Mouse (Mus musculus): ENCODE measurements around the gene Ralb. TPM values are rescaled to one million over a fixed set of nuclear protein-coding genes. Genes with fewer than 3 reads are reported as not detected.

Gene Ralb
- polyA plus RNA-seq, 1 experiment from 2014 or later: 84.1 TPM

DNA sequence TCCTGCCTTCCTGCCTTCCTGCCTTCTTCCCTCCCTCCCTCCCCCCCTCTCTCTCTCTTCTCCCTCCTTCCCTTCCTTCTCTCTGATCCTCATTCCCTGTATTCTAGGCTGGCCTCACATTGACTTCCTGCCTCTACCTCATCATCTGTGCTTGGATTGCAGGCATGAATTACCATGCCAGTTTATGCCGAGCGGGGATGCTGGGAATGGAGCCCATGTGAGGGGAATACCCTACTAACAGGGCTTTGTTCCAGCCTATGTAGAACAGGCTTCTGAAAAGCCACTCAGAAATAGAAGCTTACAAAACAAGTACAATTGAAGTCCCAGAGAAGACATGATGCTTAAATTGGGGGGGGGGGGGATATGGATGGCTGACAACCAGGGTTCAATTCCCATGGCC lies 44.5 kb downstream of the Ralb start:
- 88% methylated on average over 2 of the region's 2 CpGs for WGBS
- no peak for ATAC-seq (ENCODE audit: insufficient read depth, low FRiP score, low TSS enrichment)
- Histone ChIP-seq H3K27me3 (ENCODE audit: control insufficient read depth, insufficient read depth, low read length) (no peaks in the 10 kb centered on the region), H3K36me3 (ENCODE audit: control insufficient read depth, insufficient read depth, low read length) (no peaks in the 10 kb centered on the region), H3K4me2 (ENCODE audit: low read depth) (no peak overlapping the region), H3K9me3 (ENCODE audit: control insufficient read depth, low read length) (no peaks in the 10 kb centered on the region), H3K4me3 (ENCODE audit: low read depth, low read length) (no peak overlapping the region), H3K9ac (ENCODE audit: low read length) (no peak overlapping the region), H3K27ac (ENCODE audit: low read depth, low read length) (no peak overlapping the region), H3K4me1 (ENCODE audit: control insufficient read depth, insufficient read depth, low read length) (no peaks in the 10 kb centered on the region)
- DNase-seq (ENCODE audit: low spot score): no peak

DNA sequence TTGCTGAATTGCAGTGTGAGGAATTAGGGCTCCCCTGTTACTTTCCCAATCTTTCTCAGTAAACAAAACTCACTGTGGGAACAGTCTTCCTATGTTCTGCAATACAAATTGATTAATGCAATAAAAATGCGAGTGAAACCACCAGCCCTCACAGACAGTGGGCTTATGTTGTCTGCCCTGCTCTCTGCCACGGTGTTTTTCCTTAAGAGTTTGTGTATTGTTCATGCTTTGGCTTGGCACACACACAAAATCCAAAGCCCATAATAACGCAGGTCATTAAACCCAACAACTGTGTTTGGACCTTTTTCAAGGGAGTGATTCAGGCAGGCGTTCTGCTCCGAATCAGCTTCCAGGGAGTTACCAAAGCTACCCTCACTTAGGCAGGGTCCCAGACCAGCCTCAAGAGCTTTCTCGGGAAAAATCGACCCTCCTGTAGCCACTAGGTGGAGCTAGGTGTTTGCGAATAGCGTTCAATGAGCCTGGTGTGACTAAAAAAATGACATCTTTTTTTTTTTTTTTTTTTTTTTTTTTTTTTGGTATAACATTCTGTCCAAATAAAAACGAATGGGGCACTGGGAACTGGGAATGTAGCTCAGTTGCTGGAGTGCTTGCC lies 46.5 kb downstream of the Ralb start:
- Histone ChIP-seq H3K9me3 (ENCODE audit: control insufficient read depth, low read length) (no peaks in the 10 kb centered on the region), H3K36me3 (ENCODE audit: control insufficient read depth, insufficient read depth, low read length) (no peaks in the 10 kb centered on the region), H3K4me1 (ENCODE audit: control insufficient read depth, insufficient read depth, low read length) (no peaks in the 10 kb centered on the region), H3K4me3 (ENCODE audit: low read depth, low read length) (no peak overlapping the region), H3K27ac (ENCODE audit: low read depth, low read length) (no peak overlapping the region), H3K27me3 (ENCODE audit: control insufficient read depth, insufficient read depth, low read length) (no peaks in the 10 kb centered on the region), H3K9ac (ENCODE audit: low read length) (no peak overlapping the region), H3K4me2 (ENCODE audit: low read depth) (no peak overlapping the region)
- ATAC-seq (ENCODE audit: insufficient read depth, low FRiP score, low TSS enrichment): no peak
- DNase-seq (ENCODE audit: low spot score): peak; percentile 67
- WGBS: 18% methylated on average over 10 of the region's 10 CpGs

DNA sequence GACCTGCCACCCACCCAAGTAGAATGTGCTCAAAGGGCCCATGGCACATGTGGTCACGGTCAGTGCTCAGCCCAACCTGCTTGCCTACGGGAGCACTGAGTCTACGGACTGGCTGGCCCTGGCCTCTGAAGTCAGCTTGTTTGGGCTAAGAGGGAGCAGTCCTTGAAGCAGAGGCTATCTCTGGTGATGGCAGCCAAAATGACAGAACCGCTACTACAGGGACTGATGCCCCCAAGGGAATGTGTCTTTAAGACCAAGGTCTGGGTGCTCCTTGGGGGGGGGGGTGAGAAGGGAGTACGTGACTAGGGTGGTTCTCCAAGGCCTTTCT lies 47.1 kb downstream of the Ralb start:
- no peak overlapping the region for H3K27ac ChIP-seq (ENCODE audit: low read depth, low read length)
- H3K9ac ChIP-seq (ENCODE audit: low read length): no peak overlapping the region
- no peak for ATAC-seq (ENCODE audit: insufficient read depth, low FRiP score, low TSS enrichment)
- DNase-seq (ENCODE audit: low spot score): no peak
- H3K4me3 ChIP-seq (ENCODE audit: low read depth, low read length): no peak overlapping the region
- no peaks in the 10 kb centered on the region for H3K27me3 ChIP-seq (ENCODE audit: control insufficient read depth, insufficient read depth, low read length)
- no peaks in the 10 kb centered on the region for H3K36me3 ChIP-seq (ENCODE audit: control insufficient read depth, insufficient read depth, low read length)
- H3K9me3 ChIP-seq (ENCODE audit: control insufficient read depth, low read length): no peaks in the 10 kb centered on the region
- WGBS: 46% methylated on average over 5 of the region's 5 CpGs
- no peaks in the 10 kb centered on the region for H3K4me1 ChIP-seq (ENCODE audit: control insufficient read depth, insufficient read depth, low read length)
- no peak overlapping the region for H3K4me2 ChIP-seq (ENCODE audit: low read depth)

DNA sequence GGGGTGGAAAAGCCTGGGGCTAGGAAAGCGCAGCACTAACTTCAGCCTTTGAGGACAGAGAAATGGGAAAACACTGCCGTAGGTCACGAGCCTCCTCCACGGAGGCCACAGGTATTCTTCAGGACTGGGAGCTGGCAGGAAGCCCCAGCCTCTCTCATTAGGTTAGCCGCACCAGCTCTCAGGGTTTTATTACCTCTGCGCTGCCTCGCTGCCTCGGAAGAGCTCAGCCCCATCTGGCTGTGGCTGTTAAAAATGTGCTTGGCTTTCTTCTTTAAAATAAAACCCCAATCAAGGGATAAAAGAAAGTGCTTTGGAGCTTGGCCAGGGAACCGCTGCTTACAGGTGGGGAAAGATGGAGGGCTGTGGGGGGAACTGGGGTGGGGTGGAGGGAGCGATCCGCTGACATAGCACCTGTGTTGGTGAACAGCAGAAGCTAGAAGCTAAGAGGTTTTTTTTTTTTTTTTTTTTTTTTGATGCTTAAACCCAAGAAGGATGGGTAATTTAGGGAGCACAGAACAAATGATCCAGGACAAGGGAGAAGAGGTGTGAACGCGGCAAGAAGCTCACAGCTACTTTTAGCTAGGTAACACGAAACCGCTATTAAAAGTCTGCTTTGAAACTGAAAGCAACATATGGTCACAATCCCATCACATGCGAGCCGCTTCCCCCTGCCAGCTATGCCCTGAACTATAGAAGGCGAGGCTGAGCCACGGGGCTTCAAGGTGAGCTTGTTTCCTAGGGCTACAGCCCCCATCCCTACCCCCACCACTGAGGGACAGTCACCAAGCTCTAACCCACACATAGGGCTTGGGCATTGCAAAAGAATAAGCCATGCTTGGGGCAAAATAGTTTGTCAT lies 47.7 kb downstream of the Ralb start:
- Histone ChIP-seq H3K9me3 (ENCODE audit: control insufficient read depth, low read length) (no peaks in the 10 kb centered on the region), H3K27me3 (ENCODE audit: control insufficient read depth, insufficient read depth, low read length) (no peaks in the 10 kb centered on the region), H3K27ac (ENCODE audit: low read depth, low read length) (no peak overlapping the region), H3K4me2 (ENCODE audit: low read depth) (peak overlapping the region; percentile 12; the same call in 1 of the 2 replicates), H3K4me3 (ENCODE audit: low read depth, low read length) (no peak overlapping the region), H3K4me1 (ENCODE audit: control insufficient read depth, insufficient read depth, low read length) (no peaks in the 10 kb centered on the region), H3K9ac (ENCODE audit: low read length) (no peak overlapping the region), H3K36me3 (ENCODE audit: control insufficient read depth, insufficient read depth, low read length) (no peaks in the 10 kb centered on the region)
- 22% methylated on average over 19 of the region's 19 CpGs for WGBS
- no peak for ATAC-seq (ENCODE audit: insufficient read depth, low FRiP score, low TSS enrichment)
- no peak for DNase-seq (ENCODE audit: low spot score)

DNA sequence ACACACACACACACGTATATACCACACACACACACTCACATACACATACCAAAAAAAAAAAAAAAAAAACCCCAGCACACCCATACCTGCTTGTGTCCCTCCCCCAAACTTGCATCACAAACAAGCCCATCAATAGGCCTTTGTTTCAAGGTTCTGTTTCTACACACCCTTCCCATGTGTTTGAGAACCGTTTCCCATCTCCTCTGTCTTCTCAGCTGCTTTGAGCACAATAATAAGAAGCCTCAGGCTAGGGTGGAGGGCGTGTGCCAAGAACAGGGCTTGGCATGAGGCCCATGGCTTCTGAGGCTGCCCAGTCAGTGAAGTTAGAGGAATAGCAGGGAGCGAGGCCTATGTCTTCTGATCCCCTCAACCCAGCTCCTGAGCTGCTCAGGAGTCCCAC lies 50.9 kb downstream of the Ralb start:
- no peak for DNase-seq (ENCODE audit: low spot score)
- no peaks in the 10 kb centered on the region for H3K4me1 ChIP-seq (ENCODE audit: control insufficient read depth, insufficient read depth, low read length)
- 73% methylated on average over 3 of the region's 4 CpGs for WGBS
- no peak overlapping the region for H3K9ac ChIP-seq (ENCODE audit: low read length)
- H3K27ac ChIP-seq (ENCODE audit: low read depth, low read length): no peak overlapping the region
- no peaks in the 10 kb centered on the region for H3K27me3 ChIP-seq (ENCODE audit: control insufficient read depth, insufficient read depth, low read length)
- no peak for ATAC-seq (ENCODE audit: insufficient read depth, low FRiP score, low TSS enrichment)
- no peaks in the 10 kb centered on the region for H3K36me3 ChIP-seq (ENCODE audit: control insufficient read depth, insufficient read depth, low read length)
- no peak overlapping the region for H3K4me2 ChIP-seq (ENCODE audit: low read depth)
- H3K4me3 ChIP-seq (ENCODE audit: low read depth, low read length): no peak overlapping the region
- H3K9me3 ChIP-seq (ENCODE audit: control insufficient read depth, low read length): no peaks in the 10 kb centered on the region

DNA sequence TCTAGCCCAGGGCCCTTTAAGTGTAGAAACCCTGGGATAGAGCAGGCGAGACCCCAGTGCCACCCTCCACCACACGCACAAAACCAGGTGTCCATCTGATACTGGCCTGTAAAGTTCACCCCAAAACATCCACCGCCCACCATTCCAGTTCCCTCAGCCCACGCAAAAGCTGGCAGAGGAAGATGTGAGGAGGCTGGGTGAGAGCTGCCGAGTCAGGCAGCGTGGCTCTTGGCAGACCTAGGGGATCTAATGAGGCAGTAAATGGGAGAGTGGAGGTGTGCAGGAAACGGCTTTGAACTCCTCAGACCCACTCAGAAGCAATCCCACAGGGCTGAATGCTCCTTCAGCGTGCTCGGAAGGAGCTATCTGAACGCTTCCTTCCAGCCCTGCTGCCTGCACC lies 53.2 kb downstream of the Ralb start:
- DNase-seq (ENCODE audit: low spot score): no peak
- no peak overlapping the region for H3K9ac ChIP-seq (ENCODE audit: low read length)
- no peak for ATAC-seq (ENCODE audit: insufficient read depth, low FRiP score, low TSS enrichment)
- H3K27me3 ChIP-seq (ENCODE audit: control insufficient read depth, insufficient read depth, low read length): no peaks in the 10 kb centered on the region
- no peak overlapping the region for H3K27ac ChIP-seq (ENCODE audit: low read depth, low read length)
- no peaks in the 10 kb centered on the region for H3K36me3 ChIP-seq (ENCODE audit: control insufficient read depth, insufficient read depth, low read length)
- H3K4me2 ChIP-seq (ENCODE audit: low read depth): no peak overlapping the region
- H3K4me3 ChIP-seq (ENCODE audit: low read depth, low read length): no peak overlapping the region
- WGBS: 72% methylated on average over 10 of the region's 10 CpGs
- H3K9me3 ChIP-seq (ENCODE audit: control insufficient read depth, low read length): no peaks in the 10 kb centered on the region
- no peaks in the 10 kb centered on the region for H3K4me1 ChIP-seq (ENCODE audit: control insufficient read depth, insufficient read depth, low read length)

DNA sequence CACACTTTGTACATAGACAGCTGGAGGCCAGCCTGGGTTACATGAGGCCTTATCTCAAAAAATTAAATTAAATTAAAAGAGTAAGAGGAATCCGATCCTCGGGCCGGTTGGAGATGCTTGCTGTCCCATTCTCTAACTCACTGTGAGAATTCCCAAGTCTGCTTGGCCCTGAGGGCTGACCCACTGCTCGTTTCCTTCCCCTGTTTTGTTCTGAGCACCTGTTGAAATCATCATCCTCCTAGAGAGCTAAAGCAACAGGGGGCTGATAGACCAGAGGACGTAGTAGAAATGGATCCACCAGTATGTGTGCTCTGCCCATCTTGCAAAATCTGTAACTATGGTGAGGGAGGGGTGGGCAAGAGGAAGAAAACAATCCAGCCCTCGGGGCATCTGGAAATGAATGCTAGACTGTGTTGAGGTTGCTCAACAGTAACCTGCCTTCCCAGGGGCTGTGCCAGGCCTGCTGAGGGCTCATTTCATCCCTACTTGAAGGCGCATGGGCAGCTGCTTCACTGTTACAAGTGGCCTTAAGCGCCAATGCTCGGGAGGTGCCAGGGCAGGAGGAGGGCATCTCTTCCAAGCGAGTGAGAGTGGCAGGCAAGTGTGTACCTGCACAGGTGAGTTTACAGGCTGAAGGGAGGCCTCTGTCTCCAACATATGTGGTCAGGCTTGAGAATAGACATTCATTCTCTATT lies 53.8 kb downstream of the Ralb start:
- H3K27me3 ChIP-seq (ENCODE audit: control insufficient read depth, insufficient read depth, low read length): no peaks in the 10 kb centered on the region
- H3K27ac ChIP-seq (ENCODE audit: low read depth, low read length): no peak overlapping the region
- no peaks in the 10 kb centered on the region for H3K4me1 ChIP-seq (ENCODE audit: control insufficient read depth, insufficient read depth, low read length)
- H3K4me3 ChIP-seq (ENCODE audit: low read depth, low read length): no peak overlapping the region
- ATAC-seq (ENCODE audit: insufficient read depth, low FRiP score, low TSS enrichment) (no peak), DNase-seq (ENCODE audit: low spot score) (no peak)
- no peak overlapping the region for H3K9ac ChIP-seq (ENCODE audit: low read length)
- H3K36me3 ChIP-seq (ENCODE audit: control insufficient read depth, insufficient read depth, low read length): no peaks in the 10 kb centered on the region
- no peak overlapping the region for H3K4me2 ChIP-seq (ENCODE audit: low read depth)
- H3K9me3 ChIP-seq (ENCODE audit: control insufficient read depth, low read length): no peaks in the 10 kb centered on the region
- 82% methylated on average over 10 of the region's 10 CpGs for WGBS

DNA sequence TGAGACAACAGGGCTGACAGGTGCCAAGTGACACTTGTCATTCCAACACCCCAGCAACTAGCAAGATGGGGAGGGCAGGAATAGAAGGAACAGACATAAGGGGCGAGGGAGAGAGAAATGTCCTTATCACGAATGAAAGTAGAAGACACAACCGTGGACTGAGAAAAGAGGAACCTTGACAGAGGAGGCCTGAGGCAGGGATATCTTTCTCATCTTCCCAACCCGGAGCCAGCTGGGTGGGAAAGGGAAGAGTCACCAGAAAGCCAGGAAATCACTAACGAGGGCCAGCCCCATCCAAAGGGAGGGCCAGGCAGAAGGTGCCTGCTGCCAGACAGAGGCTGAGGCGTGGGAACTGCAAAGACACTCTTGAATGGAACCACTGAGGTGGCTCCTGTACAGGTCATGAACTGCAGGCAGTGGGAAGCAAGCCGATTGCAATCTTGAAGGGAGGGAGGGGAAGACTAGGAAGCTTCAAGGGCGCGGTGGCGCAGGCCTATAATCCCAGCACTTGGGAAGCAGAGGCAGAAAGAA lies 57.8 kb downstream of the Ralb start:
- ATAC-seq (ENCODE audit: insufficient read depth, low FRiP score, low TSS enrichment) (no peak), DNase-seq (ENCODE audit: low spot score) (no peak)
- Histone ChIP-seq H3K36me3 (ENCODE audit: control insufficient read depth, insufficient read depth, low read length) (no peaks in the 10 kb centered on the region), H3K27me3 (ENCODE audit: control insufficient read depth, insufficient read depth, low read length) (no peaks in the 10 kb centered on the region), H3K27ac (ENCODE audit: low read depth, low read length) (no peak overlapping the region), H3K4me1 (ENCODE audit: control insufficient read depth, insufficient read depth, low read length) (no peaks in the 10 kb centered on the region), H3K9ac (ENCODE audit: low read length) (no peak overlapping the region), H3K4me2 (ENCODE audit: low read depth) (no peak overlapping the region), H3K4me3 (ENCODE audit: low read depth, low read length) (no peak overlapping the region), H3K9me3 (ENCODE audit: control insufficient read depth, low read length) (no peaks in the 10 kb centered on the region)
- 78% methylated on average over 10 of the region's 10 CpGs for WGBS

Data from neural tube, embryonic 11.5 days (tissue).